Mouse (Mus musculus) yolk sac, embryonic 10.5 days (tissue): ENCODE results near the gene Ttc8.

ENCODE experiments used
- DNase-seq: peaks from one replicate; pipeline ENCODE4 v3.0.0-alpha.2; 2017; ENCODE audit warnings: low spot score

Gene Ttc8

DNA sequence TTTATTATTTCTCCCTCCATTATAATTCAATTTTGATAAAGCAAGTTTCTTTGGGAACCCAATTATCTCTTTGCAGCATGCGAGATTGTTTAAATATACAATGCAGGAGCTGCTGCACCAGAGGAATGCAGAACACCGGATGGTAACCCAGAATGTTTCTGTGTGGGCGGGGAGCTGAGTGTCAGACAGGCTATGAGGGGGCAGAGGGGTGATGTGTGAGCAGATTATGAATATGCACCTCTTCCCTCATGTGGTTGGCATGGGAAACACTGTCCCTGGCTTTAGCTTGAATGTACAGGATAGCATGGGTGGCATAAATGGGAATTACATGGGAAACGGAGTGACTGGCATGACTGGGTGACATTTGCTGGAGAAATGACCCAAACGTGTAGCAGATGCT is 108.3 kb downstream of the Ttc8 start:
- no peak for DNase-seq

DNA sequence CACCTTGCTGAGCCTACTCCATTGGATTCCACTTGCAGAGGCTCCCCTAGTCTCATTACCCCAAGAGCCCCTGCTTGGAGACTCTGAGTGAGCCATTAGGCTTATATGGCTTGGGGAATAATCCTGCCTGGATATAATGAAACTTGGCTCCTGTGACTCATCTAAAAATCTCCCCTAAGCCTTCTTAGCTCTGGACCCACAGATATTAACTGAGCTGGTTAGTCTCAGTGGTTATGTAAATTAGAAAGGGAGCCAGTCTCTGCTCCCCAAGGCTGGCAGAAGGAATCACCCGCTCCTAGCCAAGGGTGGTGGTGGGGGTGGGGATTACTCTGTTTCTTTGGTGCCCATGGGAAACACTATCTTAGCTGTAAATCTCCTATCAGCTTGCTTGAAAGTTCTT is 109.6 kb downstream of the Ttc8 start:
- no peak for DNase-seq
